Mouse (Mus musculus) heart, embryonic 11.5 days (tissue): ENCODE measurements around the gene Crct1. TPM values are rescaled to one million over a fixed set of nuclear protein-coding genes. Genes with fewer than 3 reads are reported as not detected.

Experiments used
- polyA plus RNA-seq: library from polyadenylated mRNA; unstranded; fragments of >200 nt; fragmentation: Nextera tagmentation; extraction: Ambion mirVana; gene quantifications from 2 replicates; pipeline ENCODE4 v1.2.1, GENCODE M21; 2014

Crct1 gene
- polyA plus RNA-seq, 1 experiment from 2014 or later: 0.26 TPM

Other genes starting within 250 kb of the Crct1 start
- gene Lce1i, start 236.8 kb downstream of the Crct1 start, polyA plus RNA-seq: not detected in 2 replicates
- not detected in 2 replicates for gene Lce1j, start 225.2 kb downstream of the Crct1 start, polyA plus RNA-seq
- gene Lce1k, start 207.8 kb downstream of the Crct1 start, polyA plus RNA-seq: not detected in 2 replicates
- not detected in 2 replicates for gene Kprp, start 188.4 kb downstream of the Crct1 start, polyA plus RNA-seq
- not detected in 2 replicates for gene Lce1l, start 164.4 kb downstream of the Crct1 start, polyA plus RNA-seq
- gene 2310050C09Rik, start 145.5 kb downstream of the Crct1 start, polyA plus RNA-seq: not detected in 2 replicates
- gene Lce3a, start 89.5 kb downstream of the Crct1 start, polyA plus RNA-seq: not detected in 2 replicates
- gene Lce3b, start 82.7 kb downstream of the Crct1 start, polyA plus RNA-seq: not detected in 2 replicates
- not detected in 2 replicates for gene Lce3c, start 71.2 kb downstream of the Crct1 start, polyA plus RNA-seq
- not detected in 2 replicates for gene Lce3d, start 58.3 kb downstream of the Crct1 start, polyA plus RNA-seq
- gene Lce3e, start 48.6 kb downstream of the Crct1 start, polyA plus RNA-seq: not detected in 2 replicates
- gene Lce3f, start 23.5 kb downstream of the Crct1 start, polyA plus RNA-seq: not detected in 2 replicates
- gene Lce1m, start 3.4 kb upstream of the Crct1 start, polyA plus RNA-seq: not detected in 2 replicates
- gene Gm4858, start 53.1 kb upstream of the Crct1 start, polyA plus RNA-seq: not detected in 2 replicates
- not detected in 2 replicates for gene Crnn, start 129.1 kb upstream of the Crct1 start, polyA plus RNA-seq
- not detected in 2 replicates for gene Flg2, start 181.6 kb upstream of the Crct1 start, polyA plus RNA-seq